Mouse (Mus musculus): ENCODE results near the gene Fbxw5. TPM values are rescaled to one million over a fixed set of nuclear protein-coding genes. Genes with fewer than 3 reads are reported as not detected.
A peak's percentile ranks its signal among the peaks of the same experiment; 100 is the strongest.

Gene Fbxw5
- 85.5 TPM for polyA plus RNA-seq (2021)

DNA sequence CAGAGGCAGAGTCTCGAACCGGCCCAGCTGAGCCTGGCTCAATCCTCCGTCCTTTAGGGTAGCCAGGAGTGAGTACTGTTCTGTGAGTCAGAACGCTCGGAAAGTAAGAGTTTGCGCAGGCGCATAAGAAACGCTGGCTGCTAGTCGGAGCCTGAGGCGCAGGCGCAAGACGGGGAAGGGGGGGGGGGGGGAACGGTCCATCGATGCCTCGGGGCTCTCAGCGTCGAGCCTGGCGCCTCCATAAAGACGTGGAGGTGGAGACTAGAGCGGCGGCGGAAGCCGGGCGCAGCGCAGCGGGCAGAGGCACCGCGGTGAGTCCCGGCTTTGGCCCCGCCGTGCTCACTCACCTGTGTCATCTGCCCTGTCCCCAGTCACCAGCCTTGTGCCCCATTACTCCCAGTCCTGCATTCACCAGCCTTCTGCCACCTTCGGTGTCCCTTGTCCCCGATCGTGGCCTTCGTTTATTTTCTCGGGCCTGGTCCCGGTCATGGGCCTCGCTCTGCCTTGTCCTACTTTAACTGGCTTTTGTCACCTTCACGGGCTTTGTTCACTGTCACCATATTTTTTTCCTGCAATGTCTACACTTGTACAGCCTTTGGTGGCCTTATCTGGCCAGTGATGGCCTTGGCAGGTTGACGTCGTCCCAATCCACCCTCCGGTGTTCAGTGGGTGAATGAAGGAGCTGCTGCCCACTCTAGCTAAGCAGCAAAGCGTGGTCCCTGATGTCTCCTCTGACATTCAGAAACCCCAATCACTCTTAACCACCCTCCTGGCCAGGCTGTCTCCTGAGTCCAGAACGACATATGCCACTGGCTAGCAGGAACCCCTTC lies at the start of gene Fbxw5:
TSS of gene Fbxw5 (plus strand) at position 175 of the 830 bp plus-strand sequence.
- in situ Hi-C loops (cut with MboI; ENCODE audit: low pct_unique_long_range_greater_than_20kb): no loop called here
- CTCF ChIA-PET: no interaction called here
- no peaks in the 10 kb centered on the region for H3K27me3 ChIP-seq
- ATAC-seq (peak; percentile 60), DNase-seq (ENCODE audit: low read depth, low spot score) (peak; percentile 78)
- TF ChIP-seq CTCF (IDR thresholded peaks at IDR 0.05): no peak
- POLR2A ChIA-PET: interaction anchor here (0.6 to 2.7 kb wide), 2 partner anchors 39 to 47 kb away, joined by 3 to 9 read pairs; no protein-coding TSS in a partner anchor

DNA sequence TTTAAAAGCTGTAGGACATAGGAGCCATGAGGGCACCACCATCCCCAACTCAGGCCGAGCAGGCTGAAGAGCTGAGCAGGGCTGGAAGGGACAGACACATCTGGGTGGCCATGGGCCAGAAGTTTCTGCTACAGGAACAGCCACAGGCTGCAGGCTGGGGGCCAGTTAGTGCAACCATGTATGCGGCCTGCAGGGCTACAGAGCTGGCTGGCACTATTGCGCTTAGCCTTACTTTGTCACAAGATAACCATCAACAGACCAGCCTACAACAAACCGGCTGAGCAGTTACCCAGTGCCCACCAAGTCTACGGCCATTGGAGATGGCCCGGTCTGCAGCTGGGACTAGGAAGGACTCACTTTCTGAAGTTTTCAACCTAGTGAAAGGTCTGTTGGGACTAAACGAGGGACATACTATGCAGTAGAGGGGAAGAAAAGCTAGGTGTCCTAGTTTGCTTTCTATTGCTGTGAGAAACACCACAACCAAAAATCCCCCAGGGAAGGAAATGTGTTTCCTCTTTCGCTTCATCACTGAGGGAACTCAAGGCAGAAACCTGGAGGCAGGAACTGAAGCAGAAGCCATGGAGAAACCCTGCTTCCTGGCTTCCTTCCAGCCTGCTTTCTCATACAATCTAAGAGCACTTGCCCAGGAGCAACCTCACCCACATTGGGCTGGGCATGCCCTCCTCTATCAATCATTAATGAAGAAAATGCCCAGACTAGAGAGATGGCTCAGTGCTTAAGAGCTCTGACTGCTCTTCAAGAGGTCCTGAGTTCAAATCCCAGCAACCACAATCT lies 49.5 kb upstream of the Fbxw5 start:
- POLR2A ChIA-PET: no interaction called here
- no peak for TF ChIP-seq CTCF (IDR thresholded peaks at IDR 0.05)
- DNase-seq (ENCODE audit: low read depth, low spot score) (no peak), ATAC-seq (no peak)
- in situ Hi-C loops (cut with MboI; ENCODE audit: low pct_unique_long_range_greater_than_20kb): no loop called here
- CTCF ChIA-PET: interaction anchor here (0.7 to 2.2 kb wide), 2 partner anchors 22 to 24 kb away, joined by 3 to 4 read pairs; partner anchors contain the start of gene Abca2
- no peaks in the 10 kb centered on the region for H3K27me3 ChIP-seq

- in situ Hi-C loops (cut with MboI; ENCODE audit: low pct_unique_long_range_greater_than_20kb): no loop called here
- TF ChIP-seq CTCF (IDR thresholded peaks at IDR 0.05): no peak
- DNase-seq (ENCODE audit: low read depth, low spot score): no peak
- POLR2A ChIA-PET: no interaction called here
- no peak for ATAC-seq
- CTCF ChIA-PET: interaction anchor here (1.4 to 2.2 kb wide), 2 partner anchors 24 to 98 kb away, joined by 3 to 4 read pairs; partner anchors contain the start of gene Abca2
- H3K27me3 ChIP-seq: no peaks in the 10 kb centered on the region
Observed at GRCm38 (mm10) chr2:25452951-25453350, 47.6 kb upstream of the Fbxw5 start.

DNA sequence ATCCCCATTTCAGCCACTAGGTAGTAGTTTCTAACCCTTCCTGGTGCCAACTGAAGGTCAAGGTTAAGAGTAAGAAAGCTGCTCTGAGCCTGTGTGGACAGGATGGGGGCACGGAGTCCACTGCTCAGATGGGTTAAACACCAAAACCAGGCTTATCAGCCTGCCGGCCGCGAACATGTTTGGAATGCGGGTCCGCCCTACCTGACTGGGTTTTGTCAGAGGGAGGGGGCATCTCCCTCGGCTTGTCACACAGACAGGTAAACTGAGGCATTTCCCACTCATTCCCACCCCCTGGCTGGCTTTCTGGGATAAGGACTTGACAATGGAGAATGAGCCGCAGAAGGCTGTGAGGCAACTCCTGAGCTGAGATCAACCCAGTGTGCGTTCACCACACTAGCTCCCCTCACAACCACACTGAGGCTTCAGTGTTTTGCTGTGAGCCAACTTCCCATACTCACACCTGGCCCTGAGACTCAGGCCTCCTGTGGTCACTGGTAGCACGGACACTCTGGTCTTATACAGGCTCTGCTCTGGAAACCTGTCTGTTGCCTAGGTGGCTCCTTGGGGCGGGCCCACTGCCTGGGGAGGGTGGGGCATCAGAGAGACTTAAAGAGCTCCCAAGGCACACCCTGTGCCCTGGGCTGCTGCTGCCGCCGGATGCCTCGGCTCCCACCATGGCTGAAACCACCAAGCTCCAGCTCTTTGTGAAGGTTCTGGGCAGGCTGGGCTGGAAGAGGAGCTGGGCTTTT lies 44.2 kb upstream of the Fbxw5 start, which contains the start of gene Clic3:
TSS of gene Clic3 (plus strand) at position 634 of the 749 bp plus-strand sequence.
- in situ Hi-C loops (cut with MboI; ENCODE audit: low pct_unique_long_range_greater_than_20kb): no loop called here
- no peak for ATAC-seq
- DNase-seq (ENCODE audit: low read depth, low spot score): no peak
- TF ChIP-seq CTCF (IDR thresholded peaks at IDR 0.05): no peak
- CTCF ChIA-PET: interaction anchor here (0.6 to 1.9 kb wide), 4 partner anchors 21 to 435 kb away, joined by 3 to 6 read pairs (median 4); partner anchors contain the start of gene Fut7
- no peaks in the 10 kb centered on the region for H3K27me3 ChIP-seq
- POLR2A ChIA-PET: no interaction called here

DNA sequence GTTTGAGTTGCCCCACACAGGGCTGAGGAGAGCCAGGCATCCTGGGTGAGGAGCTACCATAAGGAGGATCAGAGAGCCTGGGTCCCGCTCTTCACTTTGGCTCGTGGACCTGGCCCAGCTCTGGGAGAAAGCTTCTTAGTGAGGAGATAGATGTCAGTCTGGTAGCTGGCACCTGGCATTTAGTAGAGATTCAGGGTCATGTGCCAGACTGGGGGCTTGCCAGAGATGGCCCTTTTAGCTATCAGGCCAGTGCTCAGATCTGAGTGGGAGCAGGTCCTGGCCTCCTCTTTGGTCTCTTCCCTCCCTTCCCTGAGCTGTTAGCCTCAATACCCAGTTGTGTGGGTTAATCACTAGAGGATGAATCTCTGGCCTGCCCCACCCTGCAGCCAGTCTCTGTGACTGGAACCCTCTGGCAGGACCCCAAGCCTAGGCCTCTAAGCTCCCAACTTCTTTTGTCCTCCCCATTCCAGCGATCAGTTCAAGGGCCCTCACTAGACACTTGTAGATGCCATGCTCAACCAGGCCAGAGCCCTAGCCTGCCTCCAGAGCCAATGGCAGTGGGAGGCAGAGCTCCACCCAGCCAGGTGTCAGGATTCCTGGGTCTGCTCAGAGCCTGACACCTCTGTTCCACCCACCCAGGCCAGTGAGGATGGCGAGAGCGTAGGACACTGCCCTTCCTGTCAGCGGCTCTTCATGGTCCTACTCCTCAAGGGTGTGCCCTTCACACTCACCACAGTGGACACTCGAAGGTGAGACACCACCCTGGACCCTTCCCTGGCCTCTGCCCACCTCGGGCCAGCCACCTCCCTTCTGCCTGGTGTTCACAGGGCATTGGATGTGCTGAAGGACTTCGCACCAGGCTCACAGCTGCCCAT lies 43.3 kb upstream of the Fbxw5 start:
- DNase-seq (ENCODE audit: low read depth, low spot score) (no peak), ATAC-seq (no peak)
- POLR2A ChIA-PET: interaction anchor here (1.0 kb wide), 1 partner anchor 40 kb away, joined by 3 read pairs; no protein-coding TSS in a partner anchor
- CTCF ChIA-PET: interaction anchor here (0.8 to 1.9 kb wide), 3 partner anchors 22 to 35 kb away, joined by 3 to 6 read pairs (median 4); partner anchors contain the start of gene Fut7
- H3K27me3 ChIP-seq: no peaks in the 10 kb centered on the region
- in situ Hi-C loops (cut with MboI; ENCODE audit: low pct_unique_long_range_greater_than_20kb): no loop called here
- no peak for TF ChIP-seq CTCF (IDR thresholded peaks at IDR 0.05)

GRCm38 (mm10) chr2:25458911-25459310 lies 41.6 kb upstream of the Fbxw5 start:
- DNase-seq (ENCODE audit: low read depth, low spot score): no peak
- CTCF ChIA-PET: no interaction called here
- no peaks in the 10 kb centered on the region for H3K27me3 ChIP-seq
- POLR2A ChIA-PET: interaction anchor here (0.7 kb wide), 1 partner anchor 39 kb away, joined by 3 read pairs; no protein-coding TSS in a partner anchor
- in situ Hi-C loops (cut with MboI; ENCODE audit: low pct_unique_long_range_greater_than_20kb): no loop called here
- ATAC-seq: no peak
- no peak for TF ChIP-seq CTCF (IDR thresholded peaks at IDR 0.05)

- ATAC-seq (no peak), DNase-seq (ENCODE audit: low read depth, low spot score) (no peak)
Observed at GRCm38 (mm10) chr2:25460135-25460534, 40.4 kb upstream of the Fbxw5 start.

GRCm38 (mm10) chr2:25460551-25461309 lies 39.8 kb upstream of the Fbxw5 start, which contains the start of gene Paxx:
Gene Paxx (minus strand): TSS chr2:25461094.
- ChIA-PET CTCF (interaction anchor here (1.0 to 1.1 kb wide), 3 partner anchors 20 to 131 kb away, joined by 3 read pairs; no protein-coding TSS in a partner anchor), POLR2A (interaction anchor here (0.7 to 1.5 kb wide), 3 partner anchors 23 to 49 kb away, joined by 3 to 5 read pairs (median 4); partner anchors contain the start of gene Abca2)

More at GRCm38 (mm10) chr2:25460135-25460534, 40.4 kb upstream of the Fbxw5 start:
- H3K27me3 ChIP-seq: no peaks in the 10 kb centered on the region
- CTCF ChIA-PET: interaction anchor here (0.9 to 1.1 kb wide), 3 partner anchors 13 to 96 kb away, joined by 3 read pairs; no protein-coding TSS in a partner anchor
- in situ Hi-C loops (cut with MboI; ENCODE audit: low pct_unique_long_range_greater_than_20kb): no loop called here
- no peak for TF ChIP-seq CTCF (IDR thresholded peaks at IDR 0.05)
- POLR2A ChIA-PET: interaction anchor here (0.7 to 1.5 kb wide), 3 partner anchors 23 to 48 kb away, joined by 3 to 5 read pairs (median 4); partner anchors contain the start of gene Abca2

More at GRCm38 (mm10) chr2:25460551-25461309, 39.8 kb upstream of the Fbxw5 start, which contains the start of gene Paxx:
- DNase-seq (ENCODE audit: low read depth, low spot score): peak; percentile 92
- in situ Hi-C loops (cut with MboI; ENCODE audit: low pct_unique_long_range_greater_than_20kb): no loop called here
- H3K27me3 ChIP-seq: no peaks in the 10 kb centered on the region
- no peak for TF ChIP-seq CTCF (IDR thresholded peaks at IDR 0.05)
- ATAC-seq: peak; percentile 86

Measured in Patski (cell line).